Mouse (Mus musculus): ENCODE data around the gene Hunk. TPM values are rescaled to one million over a fixed set of nuclear protein-coding genes. Genes with fewer than 3 reads are reported as not detected.

The Hunk gene
- polyA plus RNA-seq, 1 experiment from 2014 or later = 1.9 TPM

GRCm38 (mm10) chr16:90483341-90483740 lies 97.5 kb downstream of the Hunk start:
- ATAC-seq (ENCODE audit: low FRiP score, low TSS enrichment) = no peak
- Histone ChIP-seq H3K9ac (ENCODE audit: low read length) (no peak overlapping the region), H3K4me1 (replicated peaks; ENCODE audit: control insufficient read depth, insufficient read depth) (no peaks in the 10 kb centered on the region), H3K4me3 (ENCODE audit: low read depth, low read length) (no peak overlapping the region), H3K27me3 (ENCODE audit: control insufficient read depth, insufficient read depth, low read length) (no peaks in the 10 kb centered on the region), H3K27ac (replicated peaks) (no peak overlapping the region), H3K4me2 (replicated peaks; ENCODE audit: low read depth) (no peak overlapping the region), H3K36me3 (ENCODE audit: control insufficient read depth, insufficient read depth, low read length) (no peaks in the 10 kb centered on the region), H3K9me3 (ENCODE audit: control insufficient read depth, low read length) (no peaks in the 10 kb centered on the region)
- no peak for DNase-seq (ENCODE audit: low spot score)
- WGBS = 80% methylated on average over 6 of the region's 6 CpGs
- TF ChIP-seq EP300 (optimal IDR thresholded peaks at IDR 0.05) (no peak), CTCF (IDR thresholded peaks at IDR 0.05; ENCODE audit: low read depth) (no peak)

GRCm38 (mm10) chr16:90485125-90485524 lies 99.3 kb downstream of the Hunk start:
- Histone ChIP-seq H3K9ac (ENCODE audit: low read length) (no peak overlapping the region), H3K4me3 (ENCODE audit: low read depth, low read length) (no peak overlapping the region), H3K27ac (replicated peaks) (no peak overlapping the region), H3K27me3 (ENCODE audit: control insufficient read depth, insufficient read depth, low read length) (no peaks in the 10 kb centered on the region), H3K9me3 (ENCODE audit: control insufficient read depth, low read length) (no peaks in the 10 kb centered on the region), H3K4me2 (replicated peaks; ENCODE audit: low read depth) (no peak overlapping the region), H3K4me1 (replicated peaks; ENCODE audit: control insufficient read depth, insufficient read depth) (no peaks in the 10 kb centered on the region), H3K36me3 (ENCODE audit: control insufficient read depth, insufficient read depth, low read length) (no peaks in the 10 kb centered on the region)
- no peak for TF ChIP-seq CTCF (IDR thresholded peaks at IDR 0.05; ENCODE audit: low read depth)
- no peak for TF ChIP-seq EP300 (optimal IDR thresholded peaks at IDR 0.05)
- DNase-seq (ENCODE audit: low spot score) (no peak), ATAC-seq (ENCODE audit: low FRiP score, low TSS enrichment) (no peak)
- WGBS = 77% methylated on average over 7 of the region's 7 CpGs

DNA sequence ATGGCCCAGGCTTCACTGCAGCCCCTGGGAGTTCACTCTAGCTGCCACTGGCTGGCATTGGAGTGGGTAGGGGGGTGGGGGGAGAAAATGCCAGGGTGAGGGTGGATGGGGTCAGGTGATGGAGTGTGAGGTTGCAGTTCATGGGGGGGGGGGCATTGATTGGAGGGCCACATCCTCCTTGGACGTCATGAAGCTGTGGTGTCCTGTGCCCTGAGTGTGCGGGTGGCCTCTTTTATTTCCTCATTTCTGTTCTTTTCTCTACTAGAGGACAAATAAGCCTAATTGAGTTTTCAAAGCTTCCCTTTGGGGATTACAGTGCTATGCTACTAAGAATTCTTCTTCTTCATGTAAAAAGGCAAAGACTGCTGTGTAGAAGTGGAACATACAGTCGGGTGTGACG lies 99.8 kb downstream of the Hunk start:
- Histone ChIP-seq H3K4me3 (ENCODE audit: low read depth, low read length) (no peak overlapping the region), H3K4me1 (replicated peaks; ENCODE audit: control insufficient read depth, insufficient read depth) (no peaks in the 10 kb centered on the region), H3K36me3 (ENCODE audit: control insufficient read depth, insufficient read depth, low read length) (no peaks in the 10 kb centered on the region), H3K27me3 (ENCODE audit: control insufficient read depth, insufficient read depth, low read length) (no peaks in the 10 kb centered on the region), H3K9ac (ENCODE audit: low read length) (no peak overlapping the region), H3K27ac (replicated peaks) (no peak overlapping the region), H3K4me2 (replicated peaks; ENCODE audit: low read depth) (no peak overlapping the region), H3K9me3 (ENCODE audit: control insufficient read depth, low read length) (no peaks in the 10 kb centered on the region)
- WGBS = 88% methylated on average over 4 of the region's 4 CpGs
- ATAC-seq (ENCODE audit: low FRiP score, low TSS enrichment) = no peak
- DNase-seq (ENCODE audit: low spot score) = no peak
- no peak for TF ChIP-seq CTCF (IDR thresholded peaks at IDR 0.05; ENCODE audit: low read depth)
- no peak for TF ChIP-seq EP300 (optimal IDR thresholded peaks at IDR 0.05)

DNA sequence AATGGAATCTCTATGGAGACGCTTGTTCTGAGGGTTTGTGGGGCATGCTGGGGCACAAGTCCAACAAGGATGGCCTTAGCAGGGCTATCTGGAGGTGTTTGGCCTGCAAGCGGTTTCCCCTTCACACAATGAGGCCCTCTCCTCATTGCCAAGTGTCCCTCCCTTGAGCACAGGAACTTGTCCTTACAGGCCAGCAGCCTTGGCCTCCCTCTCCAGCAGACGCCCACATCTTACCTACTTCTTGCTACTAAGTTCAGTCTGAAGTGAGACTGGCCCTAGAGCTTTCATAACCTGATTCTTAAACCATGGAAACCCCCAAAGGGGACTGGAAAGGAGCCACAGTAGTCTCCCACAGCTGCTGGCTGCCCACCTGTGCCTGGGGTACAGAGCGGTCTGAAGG lies 104.3 kb downstream of the Hunk start:
- no peak for ATAC-seq (ENCODE audit: low FRiP score, low TSS enrichment)
- Histone ChIP-seq H3K4me3 (ENCODE audit: low read depth, low read length) (no peak overlapping the region), H3K36me3 (ENCODE audit: control insufficient read depth, insufficient read depth, low read length) (no peaks in the 10 kb centered on the region), H3K27me3 (ENCODE audit: control insufficient read depth, insufficient read depth, low read length) (no peaks in the 10 kb centered on the region), H3K9ac (ENCODE audit: low read length) (no peak overlapping the region), H3K4me2 (replicated peaks; ENCODE audit: low read depth) (no peak overlapping the region), H3K4me1 (replicated peaks; ENCODE audit: control insufficient read depth, insufficient read depth) (0 out of 2 replicates have a peak, but pooled peaks cover 4% of the 10 kb centered on the region), H3K27ac (replicated peaks) (no peak overlapping the region), H3K9me3 (ENCODE audit: control insufficient read depth, low read length) (no peaks in the 10 kb centered on the region)
- TF ChIP-seq CTCF (IDR thresholded peaks at IDR 0.05; ENCODE audit: low read depth) (no peak), EP300 (optimal IDR thresholded peaks at IDR 0.05) (no peak)
- no peak for DNase-seq (ENCODE audit: low spot score)
- 72% methylated on average over 4 of the region's 4 CpGs for WGBS

DNA sequence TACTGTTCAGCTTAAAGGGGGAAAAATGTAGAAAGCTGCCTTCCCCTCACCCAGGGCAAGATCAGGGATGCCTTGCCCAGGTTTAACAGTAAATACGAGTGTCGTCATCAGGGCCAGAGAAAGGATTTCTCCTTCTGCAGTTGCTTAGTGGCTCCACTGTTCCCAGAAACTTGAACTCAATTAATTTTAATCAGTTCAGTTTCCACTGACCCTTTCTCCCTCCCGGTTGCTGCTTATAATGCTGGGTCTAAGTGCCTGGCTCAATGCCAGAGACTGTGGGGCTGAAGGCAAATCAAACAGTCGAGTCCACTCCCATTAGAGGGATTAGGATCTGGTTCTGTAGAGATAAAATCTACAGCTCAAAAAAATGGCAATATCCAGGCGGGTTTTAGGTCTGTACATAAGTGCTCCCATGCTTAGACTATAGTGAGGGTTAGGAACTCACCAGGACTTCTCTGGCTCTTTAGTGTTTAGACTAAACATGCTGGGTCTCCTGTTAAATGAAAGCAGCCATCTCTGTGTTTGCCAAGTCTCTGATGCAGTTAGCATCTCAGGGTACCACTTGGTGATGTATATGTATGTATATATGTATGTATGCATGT lies 106.2 kb downstream of the Hunk start:
- DNase-seq (ENCODE audit: low spot score) = no peak
- TF ChIP-seq CTCF (IDR thresholded peaks at IDR 0.05; ENCODE audit: low read depth) = no peak
- TF ChIP-seq EP300 (optimal IDR thresholded peaks at IDR 0.05) = no peak
- H3K27me3 ChIP-seq (ENCODE audit: control insufficient read depth, insufficient read depth, low read length) = no peaks in the 10 kb centered on the region
- no peaks in the 10 kb centered on the region for H3K9me3 ChIP-seq (ENCODE audit: control insufficient read depth, low read length)
- WGBS = 15% methylated on average over 5 of the region's 5 CpGs
- 0 out of 2 replicates have a peak, but pooled peaks cover 4% of the 10 kb centered on the region for H3K4me1 ChIP-seq (replicated peaks; ENCODE audit: control insufficient read depth, insufficient read depth)
- H3K36me3 ChIP-seq (ENCODE audit: control insufficient read depth, insufficient read depth, low read length) = no peaks in the 10 kb centered on the region
- H3K27ac ChIP-seq (replicated peaks) = 0 out of 2 replicates have a peak overlapping the region, but pooled peaks have one; percentile 8
- H3K9ac ChIP-seq (ENCODE audit: low read length) = no peak overlapping the region
- no peak overlapping the region for H3K4me3 ChIP-seq (ENCODE audit: low read depth, low read length)
- no peak for ATAC-seq (ENCODE audit: low FRiP score, low TSS enrichment)
- H3K4me2 ChIP-seq (replicated peaks; ENCODE audit: low read depth) = no peak overlapping the region

DNA sequence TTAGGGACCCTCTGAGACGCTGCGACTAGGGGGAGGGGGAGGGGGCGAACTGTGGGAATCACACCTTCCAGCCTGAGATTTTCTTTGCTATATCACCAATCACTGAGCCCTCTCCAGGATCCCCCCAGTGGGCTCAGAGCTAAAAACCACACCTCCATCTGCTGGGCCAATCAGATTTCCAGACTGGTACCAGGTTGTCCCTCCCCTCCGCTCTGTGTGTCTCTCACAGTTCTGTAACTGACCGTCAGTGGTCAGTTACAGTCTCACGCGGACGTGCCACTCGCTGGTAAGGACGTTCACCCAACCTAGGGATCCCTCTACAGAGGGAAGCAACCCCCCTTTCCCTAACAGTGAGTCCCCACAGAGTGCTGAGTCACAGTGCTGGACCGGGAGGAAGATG lies 111.1 kb downstream of the Hunk start:
- Histone ChIP-seq H3K4me1 (replicated peaks; ENCODE audit: control insufficient read depth, insufficient read depth) (no peaks in the 10 kb centered on the region), H3K27me3 (ENCODE audit: control insufficient read depth, insufficient read depth, low read length) (no peaks in the 10 kb centered on the region), H3K9ac (ENCODE audit: low read length) (no peak overlapping the region), H3K27ac (replicated peaks) (no peak overlapping the region), H3K4me2 (replicated peaks; ENCODE audit: low read depth) (no peak overlapping the region), H3K9me3 (ENCODE audit: control insufficient read depth, low read length) (no peaks in the 10 kb centered on the region), H3K4me3 (ENCODE audit: low read depth, low read length) (no peak overlapping the region), H3K36me3 (ENCODE audit: control insufficient read depth, insufficient read depth, low read length) (no peaks in the 10 kb centered on the region)
- no peak for DNase-seq (ENCODE audit: low spot score)
- TF ChIP-seq CTCF (IDR thresholded peaks at IDR 0.05; ENCODE audit: low read depth) = no peak
- no peak for TF ChIP-seq EP300 (optimal IDR thresholded peaks at IDR 0.05)
- 67% methylated on average over 11 of the region's 11 CpGs for WGBS
- ATAC-seq (ENCODE audit: low FRiP score, low TSS enrichment) = no peak

Measured in stomach, postnatal 0 days (tissue).